Mouse (Mus musculus): Measurements from ENCODE around the gene C4bp. TPM values are rescaled to one million over a fixed set of nuclear protein-coding genes. Genes with fewer than 3 reads are reported as not detected.

Gene C4bp
- total RNA-seq, 2 experiments from 2014 or later: 0.23 TPM; not detected in 1

Other genes starting within 250 kb of the C4bp start
- not detected for gene Cd55b, start 238.6 kb downstream of the C4bp start, total RNA-seq (2021)
- gene Cd55, start 198.9 kb downstream of the C4bp start, total RNA-seq (2021): 10 to 100 TPM; 13.9 to 21.9 TPM
- gene Zp3r, start 32.0 kb downstream of the C4bp start, total RNA-seq (2021): not detected
- under 1 TPM in 1 of 2 experiments, not detected in 1; 0.38 TPM for gene Gm29427, start 54.2 kb upstream of the C4bp start, total RNA-seq (2021)
- gene Yod1, start 55.7 kb upstream of the C4bp start, total RNA-seq (2021): 10 to 100 TPM in 1 of 2 experiments, 1 to 10 TPM in 1; 9.9 to 10.5 TPM
- 10 to 100 TPM; 22.8 to 46.9 TPM for gene Pfkfb2, start 67.6 kb upstream of the C4bp start, total RNA-seq (2021)
- 1 to 10 TPM; 2.4 to 7.7 TPM for gene AA986860, start 70.3 kb upstream of the C4bp start, total RNA-seq (2021)
- gene Fcamr, start 139.3 kb upstream of the C4bp start, total RNA-seq (2021): under 1 TPM in 1 of 2 experiments, not detected in 1; 0.16 TPM
- gene Pigr, start 165.1 kb upstream of the C4bp start, total RNA-seq (2021): under 1 TPM; 0.19 to 0.50 TPM
- under 1 TPM; 0.35 to 0.53 TPM for gene Fcmr, start 204.0 kb upstream of the C4bp start, total RNA-seq (2021)
- not detected for gene Il24, start 225.8 kb upstream of the C4bp start, total RNA-seq (2021)
- gene Il20, start 249.8 kb upstream of the C4bp start, total RNA-seq (2021): not detected

All from adrenal gland, adult 18-20 months (tissue).